Mouse (Mus musculus) lung, postnatal 10 days (tissue): ENCODE results near the gene Slc35a1.

Source experiments
- DNase-seq: peaks from one replicate; pipeline ENCODE4 v3.0.0; 2021

Gene Slc35a1

GRCm38 (mm10) chr4:34644779-34645178 is 42.5 kb downstream of the Slc35a1 start:
- no peak for DNase-seq

- no peak for DNase-seq
These were observed 46.5 kb downstream of the Slc35a1 start for GRCm38 (mm10) chr4:34640731-34641130.

GRCm38 (mm10) chr4:34639745-34640364 is 47.4 kb downstream of the Slc35a1 start:
- no peak for DNase-seq

GRCm38 (mm10) chr4:34637851-34638250 is 49.4 kb downstream of the Slc35a1 start:
- DNase-seq: no peak

GRCm38 (mm10) chr4:34637386-34637785 is 49.9 kb downstream of the Slc35a1 start:
- DNase-seq: no peak

GRCm38 (mm10) chr4:34636036-34636435 is 51.2 kb downstream of the Slc35a1 start:
- DNase-seq: no peak

- no peak for DNase-seq
These were observed 53.1 kb downstream of the Slc35a1 start for GRCm38 (mm10) chr4:34634129-34634528.

GRCm38 (mm10) chr4:34629956-34630355 is 57.3 kb downstream of the Slc35a1 start:
- no peak for DNase-seq

GRCm38 (mm10) chr4:34626401-34626800 is 60.8 kb downstream of the Slc35a1 start:
- DNase-seq: no peak

GRCm38 (mm10) chr4:34625556-34625955 is 61.7 kb downstream of the Slc35a1 start:
- DNase-seq: no peak

GRCm38 (mm10) chr4:34616146-34616545 is 71.1 kb downstream of the Slc35a1 start:
- DNase-seq: no peak

GRCm38 (mm10) chr4:34615303-34615702 is 71.9 kb downstream of the Slc35a1 start:
- DNase-seq: peak; percentile 2

GRCm38 (mm10) chr4:34614630-34615094 is 72.6 kb downstream of the Slc35a1 start, which contains the start of the genes Orc3 and Rars2:
Orc3 (minus strand) TSS chr4:34614944.
Rars2 (plus strand) TSS chr4:34614957.
- DNase-seq: peak; percentile 94

GRCm38 (mm10) chr4:34613571-34614145 is 73.6 kb downstream of the Slc35a1 start:
- DNase-seq: peak; percentile 8
